Mouse (Mus musculus): ENCODE data around the gene Ddah2. TPM values are rescaled to one million over a fixed set of nuclear protein-coding genes. Genes with fewer than 3 reads are reported as not detected.
A peak's percentile ranks its signal among the peaks of the same experiment; 100 is the strongest.

Ddah2 gene
- polyA plus RNA-seq, 1 experiment: 18.4 TPM

GRCm38 (mm10) chr17:35060737-35061297 lies 2.0 kb downstream of the Ddah2 start:
- no peak overlapping the region for H3K4me3 ChIP-seq (ENCODE audit: extremely low read depth, insufficient read depth, insufficient read length)
- H3K4me1 ChIP-seq (ENCODE audit: control insufficient read depth, insufficient read depth, insufficient read length): peaks cover 15% of the 10 kb centered on the region
- TF ChIP-seq POLR2A (IDR thresholded peaks at IDR 0.05; ENCODE audit: low read depth, low read length) (no peak), CTCF (IDR thresholded peaks at IDR 0.05; ENCODE audit: extremely low read depth, insufficient read depth, insufficient read length, insufficient replicate concordance) (no peak)
- 87% methylated on average over 22 of the region's 22 CpGs for WGBS
- H3K36me3 ChIP-seq (ENCODE audit: control insufficient read depth, insufficient read depth, low read length): peaks cover 9% of the 10 kb centered on the region
- H3K27ac ChIP-seq (ENCODE audit: insufficient read depth, low read length): no peak overlapping the region
- DNase-seq (ENCODE audit: low read depth in 1 of 2, low spot score in 2 of 2): no peak
- H3K27me3 ChIP-seq (ENCODE audit: control insufficient read depth, insufficient read depth, low read length): no peaks in the 10 kb centered on the region

- no peak overlapping the region for H3K4me3 ChIP-seq (ENCODE audit: extremely low read depth, insufficient read depth, insufficient read length)
- H3K4me1 ChIP-seq (ENCODE audit: control insufficient read depth, insufficient read depth, insufficient read length): peaks cover 15% of the 10 kb centered on the region
- no peak overlapping the region for H3K27ac ChIP-seq (ENCODE audit: insufficient read depth, low read length)
- no peak for TF ChIP-seq CTCF (IDR thresholded peaks at IDR 0.05; ENCODE audit: extremely low read depth, insufficient read depth, insufficient read length, insufficient replicate concordance)
- no peak for TF ChIP-seq POLR2A (IDR thresholded peaks at IDR 0.05; ENCODE audit: low read depth, low read length)
- no peak for DNase-seq (ENCODE audit: low read depth in 1 of 2, low spot score in 2 of 2)
- no peaks in the 10 kb centered on the region for H3K27me3 ChIP-seq (ENCODE audit: control insufficient read depth, insufficient read depth, low read length)
- WGBS: 89% methylated on average over 8 of the region's 8 CpGs
- H3K36me3 ChIP-seq (ENCODE audit: control insufficient read depth, insufficient read depth, low read length): peaks cover 6% of the 10 kb centered on the region
Observed at GRCm38 (mm10) chr17:35061299-35061698, 2.5 kb downstream of the Ddah2 start.

GRCm38 (mm10) chr17:35063466-35063865 lies 4.6 kb downstream of the Ddah2 start:
- WGBS: 92% methylated on average over 3 of the region's 3 CpGs
- Histone ChIP-seq H3K4me1 (ENCODE audit: control insufficient read depth, insufficient read depth, insufficient read length) (peaks cover 15% of the 10 kb centered on the region), H3K27ac (ENCODE audit: insufficient read depth, low read length) (no peak overlapping the region), H3K4me3 (ENCODE audit: extremely low read depth, insufficient read depth, insufficient read length) (no peak overlapping the region), H3K36me3 (ENCODE audit: control insufficient read depth, insufficient read depth, low read length) (no peaks in the 10 kb centered on the region), H3K27me3 (ENCODE audit: control insufficient read depth, insufficient read depth, low read length) (no peaks in the 10 kb centered on the region; the same call in 1 of the 2 replicates)
- TF ChIP-seq CTCF (IDR thresholded peaks at IDR 0.05; ENCODE audit: extremely low read depth, insufficient read depth, insufficient read length, insufficient replicate concordance): no peak
- DNase-seq (ENCODE audit: low read depth in 1 of 2, low spot score in 2 of 2): no peak

- WGBS: 51% methylated on average over 10 of the region's 10 CpGs
- H3K27ac ChIP-seq (ENCODE audit: insufficient read depth, low read length): no peak overlapping the region
- DNase-seq (ENCODE audit: low read depth in 1 of 2, low spot score in 2 of 2): no peak
Observed at GRCm38 (mm10) chr17:35064378-35064877, 5.6 kb downstream of the Ddah2 start.

GRCm38 (mm10) chr17:35064951-35065947 lies 6.4 kb downstream of the Ddah2 start, which contains the start of gene Ly6g6c:
TSS of gene Ly6g6c (plus strand) at chr17:35065388.
- Histone ChIP-seq H3K27me3 (ENCODE audit: control insufficient read depth, insufficient read depth, low read length) (no peaks in the 10 kb centered on the region; the same call in 1 of the 2 replicates), H3K27ac (ENCODE audit: insufficient read depth, low read length) (no peak within 1 kb of the TSS), H3K4me1 (ENCODE audit: control insufficient read depth, insufficient read depth, insufficient read length) (peaks cover 8% of the 10 kb centered on the region), H3K4me3 (ENCODE audit: extremely low read depth, insufficient read depth, insufficient read length) (peak within 1 kb of the TSS; percentile 49), H3K36me3 (ENCODE audit: control insufficient read depth, insufficient read depth, low read length) (no peaks in the 10 kb centered on the region)
- WGBS: 2% methylated on average over 48 of the region's 48 CpGs
- peak in 1 of 2 experiments; percentile 30 for DNase-seq (ENCODE audit: low read depth in 1 of 2, low spot score in 2 of 2)
- TF ChIP-seq POLR2A (IDR thresholded peaks at IDR 0.05; ENCODE audit: low read depth, low read length) (no peak), CTCF (IDR thresholded peaks at IDR 0.05; ENCODE audit: extremely low read depth, insufficient read depth, insufficient read length, insufficient replicate concordance) (no peak)

More at GRCm38 (mm10) chr17:35064378-35064877, 5.6 kb downstream of the Ddah2 start:
- no peak overlapping the region for H3K4me3 ChIP-seq (ENCODE audit: extremely low read depth, insufficient read depth, insufficient read length)
- peaks cover 12% of the 10 kb centered on the region for H3K4me1 ChIP-seq (ENCODE audit: control insufficient read depth, insufficient read depth, insufficient read length)
- no peaks in the 10 kb centered on the region for H3K36me3 ChIP-seq (ENCODE audit: control insufficient read depth, insufficient read depth, low read length)
- TF ChIP-seq CTCF (IDR thresholded peaks at IDR 0.05; ENCODE audit: extremely low read depth, insufficient read depth, insufficient read length, insufficient replicate concordance): no peak
- no peak for TF ChIP-seq POLR2A (IDR thresholded peaks at IDR 0.05; ENCODE audit: low read depth, low read length)
- no peaks in the 10 kb centered on the region; the same call in 1 of the 2 replicates for H3K27me3 ChIP-seq (ENCODE audit: control insufficient read depth, insufficient read depth, low read length)

- Histone ChIP-seq H3K4me3 (ENCODE audit: extremely low read depth, insufficient read depth, insufficient read length) (peak within 1 kb of the TSS; percentile 49), H3K4me1 (ENCODE audit: control insufficient read depth, insufficient read depth, insufficient read length) (peaks cover 8% of the 10 kb centered on the region), H3K27me3 (ENCODE audit: control insufficient read depth, insufficient read depth, low read length) (no peaks in the 10 kb centered on the region; the same call in 1 of the 2 replicates), H3K27ac (ENCODE audit: insufficient read depth, low read length) (no peak within 1 kb of the TSS), H3K36me3 (ENCODE audit: control insufficient read depth, insufficient read depth, low read length) (no peaks in the 10 kb centered on the region)
- no peak for TF ChIP-seq POLR2A (IDR thresholded peaks at IDR 0.05; ENCODE audit: low read depth, low read length)
- no peak for TF ChIP-seq CTCF (IDR thresholded peaks at IDR 0.05; ENCODE audit: extremely low read depth, insufficient read depth, insufficient read length, insufficient replicate concordance)
- 61% methylated on average over 10 of the region's 10 CpGs for WGBS
- DNase-seq (ENCODE audit: low read depth in 1 of 2, low spot score in 2 of 2): no peak
Observed at GRCm38 (mm10) chr17:35066084-35066483, 7.2 kb downstream of the Ddah2 start, which contains the start of gene Mpig6b. TSS of gene Mpig6b (minus strand) at chr17:35066184.

Data from spleen, adult 2 months (tissue).